In the genomic region with DNA sequence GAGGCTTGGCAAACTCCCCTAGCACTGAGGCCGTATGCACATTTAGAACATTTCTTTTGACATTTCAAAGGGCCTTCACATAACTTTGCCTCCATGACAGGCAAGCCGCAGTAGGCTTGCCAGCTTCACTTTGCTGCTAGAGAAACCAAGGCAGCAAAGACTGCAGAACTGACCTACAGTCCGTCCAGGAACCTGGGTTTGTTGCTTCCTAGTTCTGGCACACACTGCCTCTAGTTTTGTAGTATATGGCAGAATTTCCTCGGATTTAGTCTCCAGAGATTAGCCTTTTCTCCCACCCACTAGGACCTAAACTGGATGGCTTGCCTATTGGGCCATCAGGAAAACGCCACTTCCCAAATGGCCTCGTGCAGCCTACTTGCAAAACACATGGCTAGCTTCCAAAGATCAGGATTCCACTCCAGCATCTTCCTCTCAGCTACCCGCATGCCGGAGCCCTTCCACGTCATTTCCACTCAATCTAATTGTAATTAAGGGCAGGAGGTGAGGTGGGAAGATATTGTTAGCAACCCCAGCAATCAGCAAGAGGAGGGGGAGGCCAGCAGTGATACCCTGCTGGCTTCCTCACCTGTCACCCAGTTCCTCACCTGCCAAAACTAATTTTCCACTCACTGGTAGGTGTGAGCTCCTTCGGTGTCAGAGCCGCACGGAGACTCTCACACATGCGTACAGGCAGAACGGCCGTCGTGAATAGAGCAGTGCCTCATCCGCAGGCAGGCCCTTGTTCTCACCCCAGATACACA, we compare ENCODE assay signal across 10 mouse cellular contexts. TPM values are rescaled to one million over a fixed set of nuclear protein-coding genes. Genes with fewer than 3 reads are reported as not detected.
DNase-seq lines count a peak whose midpoint lies in the region; ATAC-seq and TF ChIP-seq lines count a peak whose summit lies in the region.
"Had no signal": no experiment of that assay in that cellular context is flagged by ENCODE, and none has a peak within 500 bp of the region (broad histone marks: within the 10 kb centered on the region; RNA-seq: fewer than 3 reads in every experiment).

No protein-coding gene starts in this region.

- H3K4me2 ChIP-seq in intestine, postnatal 0 days (replicated peaks; ENCODE audit: low read depth), result peak overlapping the region; percentile 1; the same call in 1 of the 2 replicates
- H3K4me2 ChIP-seq: limb, embryonic 15.5 days had no signal

- DNase-seq in adrenal gland, postnatal 14 days, result peak; percentile 32
- no peak for DNase-seq in adrenal gland, postnatal 4 days (ENCODE audit: low spot score in 2 of 2)
- DNase-seq in urinary bladder, adult 2 months (ENCODE audit: low spot score), result peak; percentile 20
- DNase-seq in urinary bladder, postnatal 10 days (ENCODE audit: low spot score), result no peak
- no peak for DNase-seq in frontal cortex, postnatal 25 days (ENCODE audit: low spot score in 2 of 2)
- no peak for DNase-seq in thymus, postnatal 36 days
- no peak for DNase-seq in layer of hippocampus, adult 11-12 months (ENCODE audit: low spot score)
- DNase-seq: gastrocnemius, postnatal 36 days had no signal

- no peaks in the 10 kb centered on the region for H3K27me3 ChIP-seq in intestine, postnatal 0 days (replicated peaks; ENCODE audit: control insufficient read depth, insufficient read depth, low read length)

- H3K4me3 ChIP-seq in intestine, postnatal 0 days (ENCODE audit: low read depth, low read length), result no peak overlapping the region

- ATAC-seq in intestine, postnatal 0 days, result no peak

- no peak overlapping the region for H3K27ac ChIP-seq in intestine, postnatal 0 days (ENCODE audit: low read depth, low read length)

- H3K36me3 ChIP-seq in intestine, postnatal 0 days (ENCODE audit: control insufficient read depth, insufficient read depth), result no peaks in the 10 kb centered on the region
- H3K36me3 ChIP-seq: limb, embryonic 15.5 days had no signal

- no peaks in the 10 kb centered on the region for H3K9me3 ChIP-seq in intestine, postnatal 0 days (ENCODE audit: control insufficient read depth)
- H3K9me3 ChIP-seq: limb, embryonic 15.5 days had no signal

- no peaks in the 10 kb centered on the region for H3K4me1 ChIP-seq in intestine, postnatal 0 days (replicated peaks; ENCODE audit: control insufficient read depth, insufficient read depth, low read length)

- H3K9ac ChIP-seq in intestine, postnatal 0 days (ENCODE audit: low read depth, low read length), result no peak overlapping the region

- TF ChIP-seq CTCF in intestine, postnatal 0 days (IDR thresholded peaks at IDR 0.05; ENCODE audit: low read depth), result no peak

- 62% methylated on average over 17 of the region's 17 CpGs for WGBS in intestine, postnatal 0 days

RNA-seq across cellular contexts. Expression of gene Inka2, which starts 7.8 kb away (rescaled TPM):
- total RNA-seq in adrenal gland, postnatal 14 days (2021), result 4.8 and 5.1 TPM in 2 replicates
- total RNA-seq in adrenal gland, postnatal 4 days (2021), result 1 to 10 TPM; 3.5 to 3.8 TPM
- 19.8 and 27.1 TPM in 2 replicates for polyA plus RNA-seq in urinary bladder, adult 2 months (2012; rRNA removed)
- polyA plus RNA-seq in intestine, postnatal 0 days (2015; fragmentation: Nextera tagmentation; extraction: Ambion mirVana), result 1.5 and 2.3 TPM in 2 replicates

RNA-seq across cellular contexts. Expression of gene Ddx20, which starts 9.2 kb away (rescaled TPM):
- total RNA-seq in adrenal gland, postnatal 14 days (2021), result 17.4 and 17.6 TPM in 2 replicates
- 10 to 100 TPM; 22.4 to 24.6 TPM for total RNA-seq in adrenal gland, postnatal 4 days (2021)
- 10.4 and 10.8 TPM in 2 replicates for polyA plus RNA-seq in urinary bladder, adult 2 months (2012; rRNA removed)
- 11.4 and 12.8 TPM in 2 replicates for polyA plus RNA-seq in intestine, postnatal 0 days (2015; fragmentation: Nextera tagmentation; extraction: Ambion mirVana)

Comparison
In these comparisons a context has a peak if more than half of its experiments do, and no peak if none do; other contexts are left out.
1. DNase-seq: peak in adrenal gland, postnatal 14 days (single experiment) and urinary bladder, adult 2 months (single experiment); none in adrenal gland, postnatal 4 days (0 of 2), urinary bladder, postnatal 10 days (single experiment), frontal cortex, postnatal 25 days (0 of 2), thymus, postnatal 36 days (0 of 2) and layer of hippocampus, adult 11-12 months (single experiment).